Mouse (Mus musculus): ENCODE results near the gene Cops2.

Gene Cops2

GRCm38 (mm10) chr2:125858521-125859280 is at the start of gene Cops2, which contains the start of gene Galk2:
Cops2 (minus strand) TSS chr2:125859139.
Galk2 (plus strand) TSS chr2:125859109.
- ATAC-seq (ENCODE audit: low TSS enrichment), result peak; percentile 99

DNA sequence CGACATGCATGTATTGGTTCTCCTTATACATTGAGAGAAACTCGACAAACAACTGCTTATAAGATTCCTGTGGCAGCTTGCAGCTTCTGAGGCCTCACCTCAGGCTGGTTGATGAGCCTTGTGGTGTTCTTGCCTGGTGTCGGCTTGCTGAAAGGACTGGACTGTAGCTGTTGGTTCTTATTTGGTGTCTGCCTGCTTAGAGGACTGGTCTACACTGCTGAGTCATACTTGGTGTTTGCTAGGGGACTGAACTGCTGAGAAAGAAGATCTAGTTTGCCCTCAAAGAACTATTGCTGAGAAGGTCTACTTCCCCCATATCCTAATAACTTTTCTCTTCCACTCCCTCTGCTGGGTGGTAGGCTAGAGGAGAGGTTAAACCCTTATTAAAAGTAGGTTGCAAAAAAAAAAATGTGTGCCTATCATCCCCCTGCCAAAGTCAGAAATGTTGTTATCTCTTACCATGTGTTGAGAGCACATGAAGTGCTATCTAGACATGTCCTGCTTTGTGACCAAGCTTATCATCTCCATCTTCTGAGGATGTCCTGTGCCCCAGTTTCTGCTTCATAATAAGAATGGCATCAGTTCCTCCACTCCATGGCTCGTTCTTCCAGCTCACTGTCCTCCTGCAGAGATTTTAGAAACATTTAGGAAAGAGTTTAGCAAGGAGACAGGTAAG is 48.8 kb upstream of the Cops2 start:
- ATAC-seq (ENCODE audit: low TSS enrichment), result no peak

DNA sequence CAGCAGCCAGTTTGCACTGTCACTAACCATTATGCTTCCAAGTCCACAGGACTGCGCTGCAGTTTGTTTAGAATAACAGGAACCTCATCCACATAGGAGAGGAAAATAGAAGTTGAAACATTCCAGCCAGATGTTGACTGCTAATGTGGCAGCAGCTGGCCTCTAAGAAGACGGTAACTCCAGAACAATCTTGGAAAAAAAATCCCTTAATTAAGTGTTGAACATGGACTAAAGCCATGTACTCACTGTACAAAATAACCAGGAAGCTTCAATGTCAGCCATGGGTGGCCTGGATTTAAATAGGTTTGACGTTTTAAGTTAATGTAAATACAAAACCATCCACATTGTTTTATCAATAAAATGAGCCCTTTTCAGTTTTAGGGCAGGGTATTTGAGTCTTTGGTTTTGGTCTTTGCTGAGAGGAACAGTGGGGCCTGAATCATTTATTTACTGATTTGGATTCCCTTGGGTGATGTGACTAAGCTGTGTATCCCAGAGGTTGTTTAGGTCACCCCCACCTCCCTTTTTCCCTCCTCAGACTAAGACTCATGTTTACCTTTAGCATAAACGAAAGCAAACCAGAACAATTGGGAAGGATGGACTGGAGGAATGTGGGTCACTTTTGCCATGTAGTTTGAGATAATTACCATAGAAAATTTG is 47.6 kb upstream of the Cops2 start:
- ATAC-seq (ENCODE audit: low TSS enrichment), result no peak

DNA sequence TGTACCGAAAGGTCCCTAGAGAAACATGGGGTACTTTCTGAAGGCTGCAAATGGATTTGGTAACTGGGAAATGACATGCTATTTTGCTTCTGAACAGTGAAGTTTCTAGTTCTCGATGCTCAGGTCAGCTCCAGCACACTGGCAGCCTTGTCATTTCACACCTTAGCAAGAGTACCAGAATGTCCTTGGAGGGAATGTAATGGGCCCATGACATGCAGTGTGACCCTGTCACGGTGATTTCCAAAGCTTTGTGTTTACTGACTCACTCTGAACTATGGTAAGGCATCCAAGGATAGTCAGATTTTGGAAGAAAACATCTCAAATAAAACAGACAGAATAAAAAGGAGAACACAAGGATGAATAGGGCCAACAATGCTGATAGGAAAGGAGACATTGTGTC is 42.5 kb upstream of the Cops2 start:
- ATAC-seq (ENCODE audit: low TSS enrichment), result no peak

DNA sequence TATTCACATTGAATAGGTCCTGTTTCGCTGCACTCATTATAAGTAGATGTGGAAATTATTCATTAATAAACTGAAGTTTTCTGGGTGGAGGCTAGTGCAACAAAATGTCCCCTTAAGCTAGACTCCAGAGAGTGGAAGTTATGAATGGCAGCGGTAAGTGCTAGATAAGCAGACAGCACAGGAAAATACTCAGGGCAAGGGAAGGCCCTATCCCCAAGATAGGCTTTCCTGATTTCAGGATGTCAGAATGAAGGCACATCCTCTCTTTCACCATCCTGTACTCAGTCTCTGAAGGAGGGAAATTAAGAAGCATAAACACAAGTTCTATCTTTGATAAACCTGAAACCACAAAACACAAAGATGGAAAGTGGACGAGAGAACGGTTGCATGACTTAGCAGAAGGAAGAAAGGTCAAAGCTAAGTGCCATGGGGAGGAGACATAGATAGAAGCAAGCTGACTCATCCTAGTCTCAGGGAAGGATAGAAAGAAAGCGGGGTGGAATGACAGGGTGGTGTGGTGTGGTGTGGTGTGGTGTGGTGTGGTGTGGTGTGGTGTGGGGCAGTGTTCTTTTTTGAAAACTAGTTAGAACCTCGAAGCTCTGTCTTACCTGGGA is 42.0 kb upstream of the Cops2 start:
- ATAC-seq (ENCODE audit: low TSS enrichment), result no peak

- ATAC-seq (ENCODE audit: low TSS enrichment), result no peak
These were observed 37.4 kb upstream of the Cops2 start for GRCm38 (mm10) chr2:125896355-125896754.

DNA sequence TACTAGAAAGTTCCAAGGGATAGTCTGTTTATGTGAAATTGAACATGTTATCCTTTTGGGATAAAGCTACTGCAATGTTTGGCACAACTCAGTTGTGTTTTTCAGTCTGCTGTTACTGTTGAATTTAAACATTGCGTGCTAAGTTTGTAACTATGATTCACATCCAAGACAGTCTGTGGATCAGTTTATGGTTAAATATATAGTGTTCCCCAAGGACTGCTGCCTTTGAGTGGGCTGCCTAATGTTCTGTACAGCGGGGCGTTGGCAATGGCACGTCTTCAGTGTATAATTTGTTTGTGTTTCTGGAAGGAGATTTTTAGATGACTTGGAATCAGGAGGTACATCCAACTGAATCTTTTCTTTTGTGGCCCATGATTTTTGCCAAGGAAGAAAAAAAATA is 36.2 kb upstream of the Cops2 start:
- ATAC-seq (ENCODE audit: low TSS enrichment), result peak; percentile 78

DNA sequence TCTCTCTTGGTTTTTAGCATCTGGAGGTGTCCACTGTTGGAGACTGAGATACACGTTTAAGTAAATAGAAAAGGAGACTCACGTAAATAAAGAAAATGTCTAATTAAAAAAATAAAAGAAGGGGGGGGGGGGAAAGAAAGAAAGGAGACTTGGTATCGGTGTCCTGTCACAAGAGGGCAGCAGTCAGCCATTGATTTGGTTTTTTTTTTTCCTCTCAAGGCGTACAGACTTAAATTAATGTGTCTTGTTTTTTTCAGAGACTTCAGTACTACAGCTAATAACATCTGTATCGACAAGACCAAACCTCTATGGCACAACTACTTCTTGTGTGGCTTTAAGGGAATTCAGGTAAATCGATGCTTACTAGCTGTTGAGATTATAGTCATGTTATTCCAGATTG is 34.2 kb upstream of the Cops2 start:
- ATAC-seq (ENCODE audit: low TSS enrichment), result no peak

DNA sequence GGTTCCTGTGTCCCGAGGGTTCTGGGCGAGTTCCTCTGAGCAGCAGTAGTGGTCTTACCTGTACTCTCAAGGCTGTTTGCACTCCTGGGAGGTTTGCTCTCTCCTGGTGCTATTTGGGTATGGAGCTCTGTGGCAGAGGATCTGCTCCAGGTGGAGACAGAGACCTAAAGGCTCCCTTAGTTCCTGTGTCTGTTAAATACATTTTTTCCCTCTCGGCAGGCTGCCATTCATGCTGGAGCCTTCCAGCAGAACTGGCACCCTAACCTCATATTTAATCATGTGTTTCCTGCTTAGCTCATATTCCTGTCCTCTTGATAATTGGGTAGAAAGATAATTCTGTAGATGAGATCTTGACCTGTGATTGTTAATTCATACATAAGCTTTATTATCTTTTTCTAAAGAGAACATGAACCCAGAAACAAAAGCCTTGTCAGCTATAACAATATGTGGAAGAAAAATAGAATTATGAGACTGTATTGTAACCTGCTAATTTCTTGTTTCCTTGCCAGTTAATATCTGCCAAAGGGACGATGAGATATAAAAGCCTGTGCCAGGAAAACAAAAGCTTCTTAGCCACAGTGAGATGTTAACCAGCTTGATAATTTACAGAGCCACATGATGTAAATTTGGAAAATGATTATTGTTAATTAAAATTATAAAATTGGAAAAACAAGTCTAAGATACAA is 27.1 kb upstream of the Cops2 start:
- ATAC-seq (ENCODE audit: low TSS enrichment), result no peak

- no peak for ATAC-seq (ENCODE audit: low TSS enrichment)
These were observed 11.2 kb upstream of the Cops2 start for GRCm38 (mm10) chr2:125870159-125870558.

DNA sequence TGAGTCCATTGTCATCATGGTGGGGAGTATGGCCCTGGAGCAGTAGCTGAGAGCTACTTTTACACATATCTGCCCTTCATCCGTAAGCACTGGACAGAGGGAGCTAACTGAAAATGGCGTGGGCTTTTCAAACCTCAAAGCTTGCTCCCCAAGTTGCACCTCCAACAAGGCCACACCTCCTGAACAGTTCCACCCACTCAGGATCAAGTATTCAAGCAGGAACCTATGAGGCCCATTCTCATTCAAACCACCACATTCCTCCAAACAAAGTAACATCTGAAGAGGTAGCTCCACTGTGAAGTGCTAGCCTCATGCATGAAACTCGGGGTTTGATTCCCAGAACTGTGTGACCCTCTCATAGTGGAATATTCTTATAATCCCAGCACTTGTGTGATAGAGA is 9.4 kb upstream of the Cops2 start:
- no peak for ATAC-seq (ENCODE audit: low TSS enrichment)

GRCm38 (mm10) chr2:125866058-125866740 is 7.3 kb upstream of the Cops2 start:
- peak; percentile 88 for ATAC-seq (ENCODE audit: low TSS enrichment)

- no peak for ATAC-seq (ENCODE audit: low TSS enrichment)
These were observed 6.6 kb upstream of the Cops2 start for GRCm38 (mm10) chr2:125865585-125865984.

DNA sequence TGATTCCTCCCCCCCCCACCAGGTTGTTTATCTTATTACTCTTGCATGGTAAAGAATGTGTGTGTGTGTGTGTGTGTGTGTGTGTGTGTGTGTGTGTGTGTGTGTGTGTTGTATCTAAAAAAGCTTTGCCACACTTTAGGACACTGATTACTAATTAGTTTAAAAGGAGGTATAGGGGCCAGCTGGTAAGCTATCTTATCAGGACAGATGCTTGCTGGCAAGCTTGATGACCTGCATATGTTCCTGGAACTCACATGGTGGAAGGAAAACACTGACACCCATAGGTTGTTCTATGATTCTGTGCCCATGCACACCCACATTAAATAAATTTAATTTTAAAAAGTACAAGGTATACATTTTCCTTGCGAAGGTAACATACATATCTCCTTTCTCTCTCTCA is 5.6 kb upstream of the Cops2 start:
- no peak for ATAC-seq (ENCODE audit: low TSS enrichment)

DNA sequence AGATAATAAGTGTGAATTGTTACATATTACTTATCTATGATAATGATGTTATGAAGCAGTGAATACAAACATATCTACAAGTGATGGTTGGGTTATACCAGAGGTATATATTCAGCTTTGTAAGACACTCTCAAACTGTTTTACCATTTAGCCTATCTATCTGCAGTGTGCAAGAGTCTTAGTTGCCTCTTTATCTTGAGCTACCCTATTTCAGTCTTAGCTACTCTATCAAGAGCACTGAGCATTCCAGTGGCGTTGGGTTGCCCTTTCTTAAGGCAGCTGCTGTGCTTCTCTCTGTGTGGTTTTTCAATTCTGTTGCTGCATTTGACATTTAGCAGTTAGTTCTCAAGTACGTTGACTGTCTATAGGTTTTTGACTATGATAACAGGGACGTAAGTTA is 4.9 kb upstream of the Cops2 start:
- ATAC-seq (ENCODE audit: low TSS enrichment), result no peak

DNA sequence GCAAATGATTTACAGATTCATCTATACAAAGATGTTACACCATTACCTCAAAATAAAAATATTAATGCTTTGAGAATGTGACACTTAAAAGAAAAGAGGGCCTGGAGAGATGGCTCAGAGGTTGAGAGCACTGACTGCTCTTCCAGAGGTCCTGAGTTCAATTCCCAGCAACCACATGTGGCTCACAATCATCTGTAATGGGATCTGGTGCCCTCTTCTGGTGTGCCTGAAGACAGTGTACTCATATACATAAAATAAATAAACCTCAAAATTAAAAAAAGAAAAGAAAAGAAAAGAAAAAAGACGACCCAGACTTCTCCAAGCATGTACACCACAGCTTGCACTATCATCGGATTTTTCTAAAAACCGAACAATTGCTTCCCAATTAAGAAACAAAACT is 1.2 kb downstream of the Cops2 start:
- ATAC-seq (ENCODE audit: low TSS enrichment), result no peak

DNA sequence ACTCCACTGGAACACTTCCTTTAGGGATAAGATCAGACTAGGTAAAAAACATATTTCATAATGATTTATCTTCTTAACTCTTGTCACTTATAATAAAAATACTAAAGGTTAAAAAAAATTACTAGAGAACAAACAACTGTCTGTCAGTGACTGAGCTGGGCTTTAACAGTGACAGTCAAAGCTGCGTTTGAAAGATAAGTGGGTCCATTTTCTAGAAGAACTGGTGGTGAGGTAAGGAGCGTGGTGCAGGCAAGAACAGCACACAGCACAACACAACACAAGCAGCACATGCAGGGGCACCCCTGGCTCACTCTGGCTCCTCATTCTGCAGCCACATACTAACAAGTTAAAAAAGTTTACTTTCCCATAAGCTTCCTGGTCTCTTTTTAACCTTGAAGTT is 7.7 kb downstream of the Cops2 start:
- ATAC-seq (ENCODE audit: low TSS enrichment), result no peak

- ATAC-seq (ENCODE audit: low TSS enrichment), result no peak
These were observed 20.1 kb downstream of the Cops2 start for GRCm38 (mm10) chr2:125838708-125839284.

GRCm38 (mm10) chr2:125838091-125838490 is 20.8 kb downstream of the Cops2 start:
- ATAC-seq (ENCODE audit: low TSS enrichment), result no peak

GRCm38 (mm10) chr2:125829924-125830323 is 29.0 kb downstream of the Cops2 start:
- no peak; the same call in 1 of the 2 replicates for ATAC-seq (ENCODE audit: low TSS enrichment)

GRCm38 (mm10) chr2:125827898-125828297 is 31.0 kb downstream of the Cops2 start:
- ATAC-seq (ENCODE audit: low TSS enrichment), result no peak

Measured in frontal cortex, adult (tissue).